Comparison of ENCODE assay signal across 8 mouse cellular contexts in genomic region chr12:113097040-113097439, GRCm38 (mm10). TPM values are rescaled to one million over a fixed set of nuclear protein-coding genes. Genes with fewer than 3 reads are reported as not detected.
A peak's percentile ranks its signal among the peaks of the same experiment; 100 is the strongest.
DNase-seq lines count a peak whose midpoint lies in the region; ATAC-seq and TF ChIP-seq lines count a peak whose summit lies in the region.
"Had no signal": no experiment of that assay in that cellular context is flagged by ENCODE, and none has a peak within 500 bp of the region (broad histone marks: within the 10 kb centered on the region; RNA-seq: fewer than 3 reads in every experiment).

No protein-coding gene starts in this region.

- WGBS in lung, embryonic 14.5 days = 81% methylated on average over 5 of the region's 5 CpGs
- whole genome bisulfite sequencing in forebrain, embryonic 13.5 days = 87% methylated on average over 5 of the region's 5 CpGs
- 86% methylated on average over 5 of the region's 5 CpGs for WGBS in limb, embryonic 10.5 days
- WGBS in stomach, embryonic 15.5 days = 83% methylated on average over 5 of the region's 5 CpGs

- H3K27ac ChIP-seq in lung, embryonic 14.5 days (ENCODE audit: low read depth) = no peak overlapping the region
- no peak overlapping the region for H3K27ac ChIP-seq in forebrain, embryonic 13.5 days
- peak overlapping the region; percentile 99 for H3K27ac ChIP-seq in limb, embryonic 10.5 days
- no peak overlapping the region for H3K27ac ChIP-seq in stomach, embryonic 15.5 days

- H3K36me3 ChIP-seq in lung, embryonic 14.5 days (ENCODE audit: insufficient read depth) = peaks cover 6% of the 10 kb centered on the region
- no peaks in the 10 kb centered on the region for H3K36me3 ChIP-seq in forebrain, embryonic 13.5 days (ENCODE audit: poor library complexity, severe bottlenecking)
- peaks cover 23% of the 10 kb centered on the region for H3K36me3 ChIP-seq in limb, embryonic 10.5 days
- H3K36me3 ChIP-seq in stomach, embryonic 15.5 days = no peaks in the 10 kb centered on the region

- H3K9me3 ChIP-seq in lung, embryonic 14.5 days (ENCODE audit: low read depth, low read length) = no peaks in the 10 kb centered on the region
- H3K9me3 ChIP-seq in forebrain, embryonic 13.5 days (replicated peaks) = no peaks in the 10 kb centered on the region
- no peaks in the 10 kb centered on the region for H3K9me3 ChIP-seq in limb, embryonic 10.5 days (replicated peaks)
- H3K9me3 ChIP-seq in stomach, embryonic 15.5 days = no peaks in the 10 kb centered on the region

- ATAC-seq in lung, embryonic 14.5 days (ENCODE audit: insufficient read depth) = peak; percentile 5; the same call in 1 of the 2 replicates
- peak; percentile 8; the same call in 1 of the 2 replicates for ATAC-seq in forebrain, embryonic 13.5 days
- no peak for ATAC-seq in stomach, embryonic 15.5 days (ENCODE audit: insufficient read depth, low FRiP score, low read depth)

- H3K4me1 ChIP-seq in lung, embryonic 14.5 days (ENCODE audit: insufficient read depth) = peaks cover 7% of the 10 kb centered on the region
- H3K4me1 ChIP-seq in forebrain, embryonic 13.5 days = peaks cover 36% of the 10 kb centered on the region
- H3K4me1 ChIP-seq in limb, embryonic 10.5 days = peaks cover 36% of the 10 kb centered on the region
- peaks cover 37% of the 10 kb centered on the region for H3K4me1 ChIP-seq in stomach, embryonic 15.5 days

- no peaks in the 10 kb centered on the region for H3K27me3 ChIP-seq in lung, embryonic 14.5 days (ENCODE audit: insufficient read depth, low read length)
- no peaks in the 10 kb centered on the region for H3K27me3 ChIP-seq in forebrain, embryonic 13.5 days
- H3K27me3 ChIP-seq in limb, embryonic 10.5 days (ENCODE audit: low read depth, poor library complexity, severe bottlenecking) = no peaks in the 10 kb centered on the region
- H3K27me3 ChIP-seq in stomach, embryonic 15.5 days (replicated peaks) = no peaks in the 10 kb centered on the region

- no peak overlapping the region; the same call in 1 of the 2 replicates for H3K4me3 ChIP-seq in lung, embryonic 14.5 days (ENCODE audit: low read depth, low read length)
- peak overlapping the region; percentile 99 for H3K4me3 ChIP-seq in forebrain, embryonic 13.5 days
- peak overlapping the region; percentile 97 for H3K4me3 ChIP-seq in limb, embryonic 10.5 days
- H3K4me3 ChIP-seq in stomach, embryonic 15.5 days (replicated peaks) = no peak overlapping the region

- peak overlapping the region; percentile 100 for H3K9ac ChIP-seq in lung, embryonic 14.5 days
- peak overlapping the region; percentile 98 for H3K9ac ChIP-seq in forebrain, embryonic 13.5 days
- no peak overlapping the region for H3K9ac ChIP-seq in stomach, embryonic 15.5 days

- peak overlapping the region; percentile 90 for H3K4me2 ChIP-seq in lung, embryonic 14.5 days
- peak overlapping the region; percentile 93 for H3K4me2 ChIP-seq in forebrain, embryonic 13.5 days
- H3K4me2 ChIP-seq in stomach, embryonic 15.5 days = peak overlapping the region; percentile 84

- DNase-seq in lung, embryonic 14.5 days = no peak
- DNase-seq in lung, adult 18-20 months = no peak
- DNase-seq in limb, embryonic 10.5 days (ENCODE audit: low spot score) = no peak
- DNase-seq in frontal cortex, postnatal 25 days (ENCODE audit: low spot score in 2 of 2) = no peak
- DNase-seq in layer of hippocampus, postnatal 25 days (ENCODE audit: extremely low spot score in 1 of 2, low spot score in 1 of 2) = no peak
- DNase-seq: kidney, postnatal 10 days had no signal

- TF ChIP-seq CTCF in lung, embryonic 14.5 days (IDR thresholded peaks at IDR 0.05; ENCODE audit: low read depth) = no peak

RNA-seq across cellular contexts. Expression of gene Mta1, which starts 1.0 kb away (rescaled TPM):
- 22.8 and 24.1 TPM in 2 replicates for polyA plus RNA-seq in lung, embryonic 14.5 days (2014; fragmentation: Nextera tagmentation; extraction: Ambion mirVana)
- polyA plus RNA-seq in forebrain, embryonic 13.5 days (2015; fragmentation: Nextera tagmentation; extraction: Ambion mirVana) = 19.5 and 20.2 TPM in 2 replicates
- 22.9 and 25.9 TPM in 2 replicates for polyA plus RNA-seq in limb, embryonic 10.5 days (2016; fragmentation: Nextera tagmentation; extraction: Ambion mirVana)
- 11.2 and 12.2 TPM in 2 replicates for polyA plus RNA-seq in stomach, embryonic 15.5 days (2015; fragmentation: Nextera tagmentation; extraction: Ambion mirVana)
- 10 to 100 TPM; 73.9 to 84.4 TPM for total RNA-seq in layer of hippocampus, postnatal 25 days (2021)

RNA-seq across cellular contexts. Expression of gene Tex22, which starts 22.7 kb away (rescaled TPM):
- not detected in 2 replicates for polyA plus RNA-seq in lung, embryonic 14.5 days (2014; fragmentation: Nextera tagmentation; extraction: Ambion mirVana)
- polyA plus RNA-seq in forebrain, embryonic 13.5 days (2015; fragmentation: Nextera tagmentation; extraction: Ambion mirVana) = not detected in 2 replicates
- polyA plus RNA-seq in limb, embryonic 10.5 days (2016; fragmentation: Nextera tagmentation; extraction: Ambion mirVana) = 0.18 and 0.21 TPM in 2 replicates
- not detected in 2 replicates for polyA plus RNA-seq in stomach, embryonic 15.5 days (2015; fragmentation: Nextera tagmentation; extraction: Ambion mirVana)
- total RNA-seq in layer of hippocampus, postnatal 25 days (2021) = 1 to 10 TPM in 1 of 2 experiments, under 1 TPM in 1; 0.64 to 1.2 TPM

RNA-seq across cellular contexts. Expression of gene Crip2, which starts 43.0 kb away (rescaled TPM):
- 266 and 273 TPM in 2 replicates for polyA plus RNA-seq in lung, embryonic 14.5 days (2014; fragmentation: Nextera tagmentation; extraction: Ambion mirVana)
- 314 and 328 TPM in 2 replicates for polyA plus RNA-seq in forebrain, embryonic 13.5 days (2015; fragmentation: Nextera tagmentation; extraction: Ambion mirVana)
- 58.8 and 63.8 TPM in 2 replicates for polyA plus RNA-seq in limb, embryonic 10.5 days (2016; fragmentation: Nextera tagmentation; extraction: Ambion mirVana)
- polyA plus RNA-seq in stomach, embryonic 15.5 days (2015; fragmentation: Nextera tagmentation; extraction: Ambion mirVana) = 125 and 130 TPM in 2 replicates
- total RNA-seq in layer of hippocampus, postnatal 25 days (2021) = 100 to 1,000 TPM; 110 to 113 TPM

RNA-seq across cellular contexts. Expression of gene Crip1, which starts 49.1 kb away (rescaled TPM):
- 237 and 267 TPM in 2 replicates for polyA plus RNA-seq in lung, embryonic 14.5 days (2014; fragmentation: Nextera tagmentation; extraction: Ambion mirVana)
- 35.9 and 40.0 TPM in 2 replicates for polyA plus RNA-seq in forebrain, embryonic 13.5 days (2015; fragmentation: Nextera tagmentation; extraction: Ambion mirVana)
- polyA plus RNA-seq in limb, embryonic 10.5 days (2016; fragmentation: Nextera tagmentation; extraction: Ambion mirVana) = 48.7 and 61.0 TPM in 2 replicates
- polyA plus RNA-seq in stomach, embryonic 15.5 days (2015; fragmentation: Nextera tagmentation; extraction: Ambion mirVana) = 312 and 313 TPM in 2 replicates
- 10 to 100 TPM in 1 of 2 experiments, 1 to 10 TPM in 1; 7.6 to 12.6 TPM for total RNA-seq in layer of hippocampus, postnatal 25 days (2021)

RNA-seq across cellular contexts. Expression of gene Tedc1, which starts 59.2 kb away (rescaled TPM):
- polyA plus RNA-seq in lung, embryonic 14.5 days (2014; fragmentation: Nextera tagmentation; extraction: Ambion mirVana) = 35.1 and 35.4 TPM in 2 replicates
- polyA plus RNA-seq in forebrain, embryonic 13.5 days (2015; fragmentation: Nextera tagmentation; extraction: Ambion mirVana) = 32.2 and 41.2 TPM in 2 replicates
- polyA plus RNA-seq in limb, embryonic 10.5 days (2016; fragmentation: Nextera tagmentation; extraction: Ambion mirVana) = 49.4 and 60.2 TPM in 2 replicates
- polyA plus RNA-seq in stomach, embryonic 15.5 days (2015; fragmentation: Nextera tagmentation; extraction: Ambion mirVana) = 26.0 and 32.1 TPM in 2 replicates
- total RNA-seq in layer of hippocampus, postnatal 25 days (2021) = 1 to 10 TPM; 1.1 to 1.2 TPM

Comparison
In these comparisons a context has a peak if more than half of its experiments do, and no peak if none do; other contexts are left out.
1. H3K4me3 ChIP-seq: peak in forebrain, embryonic 13.5 days (single experiment) and limb, embryonic 10.5 days (single experiment); none in lung, embryonic 14.5 days (single experiment) and stomach, embryonic 15.5 days (single experiment).
2. Peak in every context shown above with its lines, with median percentiles within 50 percentile points of each other: H3K4me2 ChIP-seq.